Mouse (Mus musculus) layer of hippocampus, postnatal 14 days (tissue): ENCODE data around the gene Ext2. TPM values are rescaled to one million over a fixed set of nuclear protein-coding genes. Genes with fewer than 3 reads are reported as not detected.

ENCODE experiments used
- DNase-seq, 2 experiments: peaks; one replicate each; pipeline ENCODE4 v3.0.0; 2021 to 2022; ENCODE audit warnings: low spot score in 2 of 2, mixed read lengths in 1 of 2
- total RNA-seq, 2 experiments: library from RNA; stranded (reverse); gene quantifications; 2 replicates each; pipeline ENCODE4 v1.2.3; 2021

Ext2 gene
- total RNA-seq, 2 experiments from 2014 or later = 50.7 to 58.4 TPM

DNA sequence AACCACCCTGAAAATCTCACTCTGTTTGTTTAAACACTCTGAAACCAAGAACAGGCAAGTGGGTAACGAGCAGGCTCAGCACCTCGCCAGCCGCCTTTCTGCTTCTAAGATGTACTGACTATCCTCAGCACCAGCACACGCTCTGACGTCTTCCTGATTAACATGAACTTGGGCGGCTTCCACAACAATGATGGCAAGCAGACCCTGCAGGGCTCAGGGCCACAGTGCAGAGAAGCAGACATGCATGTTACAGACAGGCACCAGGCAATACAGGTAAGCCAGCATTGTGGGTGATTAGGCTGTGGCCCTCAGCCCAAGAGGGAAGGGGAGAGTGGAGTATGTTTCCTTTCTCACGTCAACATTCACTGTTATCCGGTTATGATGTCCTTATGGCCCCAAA, 14.9 kb downstream of the Ext2 start:
- DNase-seq = no peak

GRCm38 (mm10) chr2:93806487-93807201, 15.7 kb downstream of the Ext2 start:
- no peak for DNase-seq

GRCm38 (mm10) chr2:93805523-93805922, 16.8 kb downstream of the Ext2 start:
- DNase-seq = no peak

GRCm38 (mm10) chr2:93805066-93805465, 17.3 kb downstream of the Ext2 start:
- no peak for DNase-seq

DNA sequence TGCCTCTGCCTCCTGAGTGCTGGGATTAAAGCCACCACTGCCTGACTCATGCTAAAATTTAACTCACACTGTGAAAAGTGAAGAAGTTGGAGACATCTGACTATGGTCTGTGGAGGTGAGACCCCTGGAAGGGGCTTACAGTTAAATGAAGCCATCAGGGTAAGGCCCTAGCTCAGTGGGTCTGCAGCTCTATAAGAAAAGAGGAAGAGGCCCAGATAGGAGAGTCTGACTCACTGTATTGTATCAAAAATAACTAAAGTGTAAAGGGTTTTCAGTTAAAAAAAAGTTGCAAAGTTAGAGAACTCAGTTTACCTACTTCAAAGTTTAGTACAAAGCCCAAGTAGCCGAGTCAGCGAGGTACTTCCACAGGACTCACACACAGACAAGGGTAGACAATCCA, 19.4 kb downstream of the Ext2 start:
- no peak for DNase-seq

GRCm38 (mm10) chr2:93801097-93801496, 21.3 kb downstream of the Ext2 start:
- no peak for DNase-seq

GRCm38 (mm10) chr2:93797162-93797795, 25.1 kb downstream of the Ext2 start:
- DNase-seq = no peak

DNA sequence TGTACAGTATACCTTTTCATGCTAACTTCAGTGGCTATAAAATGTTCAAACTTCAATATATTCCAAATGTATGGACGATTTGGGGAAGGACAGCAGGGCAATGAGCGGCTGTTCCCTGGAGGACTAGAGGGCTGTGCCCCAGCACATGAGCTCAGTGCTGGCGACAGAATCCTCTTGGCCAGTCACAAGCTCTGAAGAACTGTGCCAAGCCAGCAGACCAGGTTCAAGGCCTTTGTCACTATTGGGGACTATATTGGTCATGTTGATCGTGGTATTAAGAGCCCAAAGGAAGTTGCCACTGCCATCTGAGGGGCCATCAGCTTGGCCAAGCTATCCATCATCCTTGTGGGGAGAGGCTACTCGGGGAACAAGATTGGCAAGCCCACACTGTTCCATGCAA, 28.0 kb downstream of the Ext2 start:
- no peak for DNase-seq

DNA sequence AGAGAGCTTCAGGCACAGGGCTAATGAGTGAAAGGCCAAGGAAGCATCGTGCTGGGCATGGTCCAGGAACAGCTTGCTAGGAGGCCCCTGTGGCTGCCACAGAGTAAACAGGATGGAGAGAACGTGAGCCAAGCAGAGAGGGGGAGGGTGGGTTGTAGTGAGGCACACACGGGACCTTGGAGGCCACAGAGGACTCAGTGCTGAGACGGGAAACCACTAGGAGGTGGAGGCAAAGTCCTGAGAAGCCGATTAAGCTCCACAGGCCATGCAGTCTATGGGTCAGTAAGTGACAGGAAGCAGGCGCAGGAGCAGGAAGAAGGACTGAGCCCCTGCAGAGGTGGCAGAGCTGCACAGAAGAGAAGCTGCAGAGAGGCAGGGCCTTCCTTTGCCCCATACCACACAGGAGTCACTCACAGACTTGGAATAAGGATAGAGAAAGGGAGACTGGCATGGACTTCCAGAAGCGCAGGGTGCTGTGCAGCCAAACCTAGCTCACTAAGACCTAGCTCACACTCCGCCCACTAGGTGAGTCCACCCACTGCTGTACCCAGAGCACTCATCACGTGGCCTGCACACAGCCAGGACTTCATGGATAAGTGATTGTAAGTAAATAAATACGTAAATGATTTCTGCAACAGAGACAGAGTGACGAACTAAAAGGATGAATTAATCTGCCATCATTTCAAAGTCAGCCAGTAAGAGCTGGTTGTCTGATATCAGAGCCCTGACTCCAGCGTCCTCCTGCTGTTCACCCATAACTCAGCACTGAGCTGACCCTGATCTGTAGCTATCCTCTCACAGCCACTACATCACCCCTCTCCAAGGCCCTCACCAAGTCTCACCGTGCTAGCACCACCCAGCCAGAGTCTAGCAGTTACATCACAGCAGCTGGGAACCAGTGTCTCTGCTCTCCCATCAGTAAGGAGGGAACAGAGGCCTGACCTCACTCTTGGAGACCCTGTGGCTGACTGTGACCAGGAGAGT, 30.6 kb downstream of the Ext2 start:
- DNase-seq = peak in 1 of 2 experiments; percentile 48

- DNase-seq = no peak
These were observed 31.5 kb downstream of the Ext2 start for GRCm38 (mm10) chr2:93790798-93791345.

DNA sequence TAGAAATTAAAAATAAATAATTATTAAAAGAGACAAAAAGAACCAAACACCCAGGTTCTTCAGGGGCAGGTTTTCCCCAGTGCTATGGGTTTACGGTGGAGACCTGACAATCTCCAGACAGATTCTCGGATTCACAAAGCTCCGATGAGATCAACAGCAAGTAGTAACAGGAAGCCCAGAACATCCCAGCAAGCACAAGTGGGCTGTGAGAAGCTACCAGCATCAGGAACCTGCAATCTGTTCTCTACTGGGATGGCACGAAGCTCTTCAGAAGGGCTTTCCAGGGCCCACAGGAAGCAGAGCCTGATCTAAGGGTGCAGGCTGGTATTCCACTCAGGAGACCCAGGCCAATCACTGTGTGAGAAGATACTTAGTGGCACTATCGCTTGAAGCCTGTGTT, 33.8 kb downstream of the Ext2 start:
- no peak for DNase-seq

GRCm38 (mm10) chr2:93786175-93786574, 36.2 kb downstream of the Ext2 start:
- peak; percentile 76 to 90 for DNase-seq

DNA sequence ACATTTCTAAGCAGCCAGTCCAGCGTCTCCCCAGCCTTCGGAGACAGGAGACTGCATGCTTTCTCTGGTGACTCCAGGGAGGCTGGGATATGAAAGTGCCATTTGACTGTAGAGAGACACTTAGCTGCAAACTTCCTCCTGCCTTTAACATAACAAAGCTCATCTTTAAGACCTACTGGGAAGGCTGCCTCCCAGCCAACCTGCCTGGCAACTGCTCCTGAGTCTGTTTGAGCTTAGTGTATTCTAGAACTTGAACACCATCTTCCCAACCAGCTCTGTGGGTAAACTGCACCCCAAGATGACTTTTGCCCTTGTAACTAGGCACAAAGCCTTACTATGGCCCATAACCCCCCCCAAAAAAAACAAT, 37.0 kb downstream of the Ext2 start:
- DNase-seq = no peak

GRCm38 (mm10) chr2:93784721-93785431, 37.5 kb downstream of the Ext2 start:
- no peak for DNase-seq

- no peak for DNase-seq
These were observed 38.3 kb downstream of the Ext2 start for GRCm38 (mm10) chr2:93783926-93784539.

- DNase-seq = no peak
These were observed 39.7 kb downstream of the Ext2 start for GRCm38 (mm10) chr2:93782682-93783081.

DNA sequence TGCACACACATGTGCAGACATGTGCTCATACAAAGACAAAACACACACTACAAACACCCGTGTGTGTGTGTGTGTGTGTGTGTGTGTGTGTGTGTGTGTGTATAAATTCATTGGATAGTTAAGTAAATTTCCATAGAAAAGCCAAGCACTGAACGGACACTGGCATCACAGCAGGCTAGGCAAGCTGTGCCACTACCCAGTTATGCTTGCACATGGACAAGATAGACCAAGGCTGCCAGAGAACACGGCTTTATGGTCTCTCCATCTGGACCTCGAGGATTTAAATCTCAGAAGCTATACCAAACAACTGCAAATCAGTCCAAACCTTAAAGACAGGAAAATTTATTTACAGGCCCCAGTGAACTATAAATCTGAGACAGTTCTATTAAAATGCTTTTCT, 40.2 kb downstream of the Ext2 start:
- DNase-seq = no peak

GRCm38 (mm10) chr2:93780528-93780927, 41.8 kb downstream of the Ext2 start:
- no peak for DNase-seq

DNA sequence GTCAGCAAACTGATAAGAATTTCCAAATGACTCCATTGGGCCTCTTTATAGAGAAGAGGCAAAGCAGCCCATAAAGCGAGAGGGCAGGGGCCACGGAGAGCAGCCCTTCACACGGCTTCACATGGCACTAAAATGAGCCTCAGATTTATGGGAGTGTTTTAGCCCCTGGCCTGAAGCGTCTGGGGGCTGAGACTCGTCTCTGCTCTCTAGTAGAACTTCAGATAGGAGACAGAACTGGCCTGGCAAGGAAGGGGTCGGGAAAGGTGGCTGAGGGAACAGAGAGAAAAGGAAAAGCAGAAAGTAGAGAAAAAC, 42.5 kb downstream of the Ext2 start:
- no peak for DNase-seq

GRCm38 (mm10) chr2:93779081-93779896, 43.1 kb downstream of the Ext2 start:
- no peak for DNase-seq
